Mouse (Mus musculus) forebrain, embryonic 14.5 days (tissue): ENCODE measurements around the gene Rnf41. TPM values are rescaled to one million over a fixed set of nuclear protein-coding genes. Genes with fewer than 3 reads are reported as not detected.

Experiments
- ATAC-seq: fragments of 200-750 bp; cut with Nextera tagmentation; 2 replicates; pipeline ENCODE4 v1.8.0; 2017; ENCODE audit warnings: mild to moderate bottlenecking, moderate library complexity
- DNase-seq: peaks from one replicate; pipeline ENCODE4 v3.0.0-alpha.2; 2015; ENCODE audit warnings: low spot score
- H3K27ac ChIP-seq: fragments of 300-500 bp; sonication (generic); 2 replicates; pipeline ENCODE4 v1.5.1; 2014; ENCODE audit warnings: low read depth, mild to moderate bottlenecking, control low read depth, low read length, moderate library complexity
- H3K27me3 ChIP-seq: fragments of 300-500 bp; sonication (generic); replicated peaks from 2 replicates; pipeline ENCODE4 v1.6.1; 2014; ENCODE audit warnings: low read length, control low read depth, mixed read lengths; ENCODE audit not compliant: control insufficient read depth, insufficient read depth
- H3K36me3 ChIP-seq: fragments of 300-500 bp; sonication (generic); 2 replicates; pipeline ENCODE4 v1.6.1; 2014; ENCODE audit warnings: low read length, control low read depth; ENCODE audit not compliant: control insufficient read depth, insufficient read depth
- H3K4me1 ChIP-seq: fragments of 300-500 bp; sonication (generic); 2 replicates; pipeline ENCODE4 v1.6.1; 2014; ENCODE audit warnings: antibody characterized with exemption, low read length, control low read depth; ENCODE audit not compliant: control insufficient read depth, insufficient read depth
- H3K4me2 ChIP-seq: fragments of 300-500 bp; sonication (generic); 2 replicates; pipeline ENCODE4 v1.6.1; 2014; ENCODE audit warnings: mild to moderate bottlenecking, control low read depth, low read length
- H3K4me3 ChIP-seq: fragments of 300-500 bp; sonication (generic); 2 replicates; pipeline ENCODE4 v1.5.1; 2014; ENCODE audit warnings: low read depth, low read length, control low read depth
- H3K9ac ChIP-seq: fragments of 300-500 bp; sonication (generic); 2 replicates; pipeline ENCODE4 v1.6.1; 2014; ENCODE audit warnings: mild to moderate bottlenecking, low read length, control low read depth, moderate library complexity
- H3K9me3 ChIP-seq: fragments of 300-500 bp; sonication (generic); replicated peaks from 2 replicates; pipeline ENCODE4 v1.6.1; 2016; ENCODE audit warnings: low read length, control low read depth, mixed read lengths; ENCODE audit not compliant: control insufficient read depth
- WGBS: fragments of 180-500 bp; shearing (Covaris S2); extraction: QIAGEN DNeasy Blood & Tissue Kit; methylation state at CpG from one replicate; pipeline ENCODE4 v1.1.7; 2014; 5-methylcytosine and 5-hydroxymethylcytosine counted together
- polyA plus RNA-seq: library from polyadenylated mRNA; unstranded; fragments of >200 nt; fragmentation: Nextera tagmentation; extraction: Ambion mirVana; gene quantifications from 2 replicates; pipeline ENCODE4 v1.2.1, GENCODE M21; 2014

Rnf41 gene
- polyA plus RNA-seq, 1 experiment from 2014 or later: 94.2 TPM

DNA sequence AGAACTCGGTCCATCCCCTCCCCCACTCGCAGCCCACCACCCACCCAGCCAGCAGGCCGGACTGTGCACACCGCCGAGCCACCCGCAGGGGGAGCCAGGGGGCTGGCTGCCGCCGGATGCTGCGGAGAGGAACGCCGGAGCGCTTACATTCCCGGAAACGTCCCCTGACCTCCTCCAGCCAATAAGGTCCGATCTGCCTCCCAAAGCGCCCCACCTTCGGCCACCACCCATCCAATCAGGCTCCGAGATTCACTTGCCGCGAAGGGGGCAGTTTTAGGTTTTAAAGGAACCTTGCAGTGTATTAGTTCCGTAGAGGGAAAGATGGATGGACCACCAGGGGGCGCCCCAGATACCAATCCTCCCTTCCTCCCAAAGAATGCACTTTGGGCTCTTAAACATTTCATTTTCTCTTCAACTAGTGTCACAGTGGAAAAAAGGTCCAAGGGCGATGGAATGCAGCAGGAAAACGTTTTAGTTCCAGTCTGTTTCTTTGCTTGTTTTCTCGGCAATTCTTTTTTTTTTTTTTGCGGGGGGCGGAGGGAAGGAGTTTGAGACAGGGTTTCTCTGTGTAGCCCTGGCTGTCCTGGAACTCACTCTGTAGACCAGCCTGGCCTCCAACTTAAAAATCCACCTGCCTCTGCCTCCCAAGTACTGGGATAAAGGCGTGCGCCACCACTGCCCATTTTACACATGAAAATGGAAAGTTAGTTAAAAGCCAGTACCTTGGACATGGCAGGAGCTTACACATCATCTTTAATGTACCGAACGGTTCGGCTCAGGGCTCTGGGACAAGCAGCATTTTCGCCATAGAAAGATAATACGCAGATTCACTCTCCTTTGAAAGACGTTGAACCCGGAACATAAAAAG, 1.5 kb upstream of the Rnf41 start:
- 6% methylated on average over 36 of the region's 36 CpGs for WGBS
- Histone ChIP-seq H3K4me1 (peaks cover 27% of the 10 kb centered on the region), H3K27ac (peak overlapping the region; percentile 69), H3K27me3 (no peaks in the 10 kb centered on the region), H3K9ac (peak overlapping the region; percentile 75), H3K36me3 (peaks cover 38% of the 10 kb centered on the region), H3K4me3 (peak overlapping the region; percentile 79), H3K9me3 (no peaks in the 10 kb centered on the region), H3K4me2 (peak overlapping the region; percentile 85)
- DNase-seq: peak; percentile 99
- ATAC-seq: peak; percentile 89

DNA sequence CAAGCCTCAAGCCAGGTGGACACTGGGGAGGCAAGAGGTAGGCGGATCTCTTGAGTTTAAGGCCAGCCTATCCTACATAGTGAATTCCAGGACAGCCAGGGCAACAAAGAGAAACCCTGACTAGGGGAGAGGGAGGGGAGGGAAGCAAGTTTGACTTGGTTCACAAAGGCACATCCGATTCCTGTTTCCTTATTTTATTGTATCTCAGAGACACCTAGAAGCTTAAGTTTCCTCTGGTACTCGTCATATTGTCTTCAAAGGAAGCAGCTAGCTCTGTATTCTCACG, 954 bp upstream of the Rnf41 start:
- DNase-seq (no peak), ATAC-seq (no peak)
- Histone ChIP-seq H3K4me2 (peak overlapping the region; percentile 85), H3K27me3 (no peaks in the 10 kb centered on the region), H3K4me1 (peaks cover 27% of the 10 kb centered on the region), H3K4me3 (peak overlapping the region; percentile 79), H3K36me3 (peaks cover 42% of the 10 kb centered on the region), H3K27ac (0 out of 2 replicates have a peak overlapping the region, but pooled peaks have one; percentile 22), H3K9me3 (no peaks in the 10 kb centered on the region), H3K9ac (peak overlapping the region; percentile 64)
- WGBS: 22% methylated on average over 4 of the region's 4 CpGs

DNA sequence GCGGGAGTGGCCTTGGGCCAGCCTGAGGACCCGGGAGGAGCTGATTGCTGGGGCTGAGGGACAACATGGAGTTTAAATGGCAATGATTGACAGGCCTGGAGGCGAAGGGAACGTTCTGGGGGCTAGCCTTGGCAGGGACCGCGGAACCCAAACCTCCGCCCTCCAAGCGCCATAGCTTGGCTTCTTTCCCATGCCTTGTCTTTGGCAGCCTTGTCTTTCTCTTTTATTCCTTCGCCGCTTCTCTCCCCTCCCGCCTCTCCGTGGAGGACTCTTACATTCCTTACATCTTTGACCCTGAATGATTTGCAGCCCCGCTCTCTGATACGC, 561 bp downstream of the Rnf41 start:
- Histone ChIP-seq H3K27me3 (no peaks in the 10 kb centered on the region), H3K36me3 (peaks cover 43% of the 10 kb centered on the region), H3K9me3 (no peaks in the 10 kb centered on the region), H3K4me3 (peak overlapping the region; percentile 79), H3K27ac (peak overlapping the region; percentile 93), H3K9ac (peak overlapping the region; percentile 84), H3K4me2 (peak overlapping the region; percentile 85), H3K4me1 (peaks cover 27% of the 10 kb centered on the region)
- DNase-seq: peak; percentile 70
- no peak for ATAC-seq
- under 1% methylated on average over 14 of the region's 14 CpGs for WGBS

- peak overlapping the region; percentile 93 for H3K27ac ChIP-seq
- peak overlapping the region; percentile 79 for H3K4me3 ChIP-seq
- no peaks in the 10 kb centered on the region for H3K9me3 ChIP-seq
- ATAC-seq: no peak
- H3K4me2 ChIP-seq: peak overlapping the region; percentile 85
- no peak for DNase-seq
- H3K9ac ChIP-seq: peak overlapping the region; percentile 84
- H3K4me1 ChIP-seq: peaks cover 27% of the 10 kb centered on the region
- peaks cover 43% of the 10 kb centered on the region for H3K36me3 ChIP-seq
- WGBS: 45% methylated on average over 1 of the region's 1 CpGs
- no peaks in the 10 kb centered on the region for H3K27me3 ChIP-seq
These were observed 1.1 kb downstream of the Rnf41 start for GRCm38 (mm10) chr10:128412558-128412957.

DNA sequence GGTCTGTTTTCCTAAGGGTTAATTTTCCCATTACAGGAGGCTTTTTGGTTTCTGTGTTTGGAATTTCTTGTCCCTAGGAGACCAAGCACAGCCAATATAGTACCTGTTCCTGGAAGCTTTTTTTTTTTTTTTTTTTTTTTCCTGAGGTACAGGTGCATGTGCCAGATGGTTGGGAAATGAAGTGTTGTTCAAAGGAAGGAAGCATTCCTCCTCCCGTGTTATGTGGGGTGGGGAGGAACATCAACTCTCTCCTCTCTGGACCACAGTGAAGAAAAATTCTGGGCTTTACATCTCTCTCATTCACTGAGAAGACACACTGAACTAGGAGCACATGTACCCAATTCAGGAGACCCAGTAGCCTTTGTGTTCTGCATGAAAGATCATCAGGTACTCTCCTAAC, 1.6 kb downstream of the Rnf41 start:
- Histone ChIP-seq H3K9ac (peak overlapping the region; percentile 84), H3K4me3 (peak overlapping the region; percentile 79; the same call in 1 of the 2 replicates), H3K36me3 (peaks cover 41% of the 10 kb centered on the region), H3K27ac (no peak overlapping the region), H3K4me2 (peak overlapping the region; percentile 85), H3K9me3 (no peaks in the 10 kb centered on the region), H3K27me3 (no peaks in the 10 kb centered on the region), H3K4me1 (peaks cover 27% of the 10 kb centered on the region)
- no peak for DNase-seq
- ATAC-seq: no peak
- WGBS: 29% methylated on average over 1 of the region's 1 CpGs

DNA sequence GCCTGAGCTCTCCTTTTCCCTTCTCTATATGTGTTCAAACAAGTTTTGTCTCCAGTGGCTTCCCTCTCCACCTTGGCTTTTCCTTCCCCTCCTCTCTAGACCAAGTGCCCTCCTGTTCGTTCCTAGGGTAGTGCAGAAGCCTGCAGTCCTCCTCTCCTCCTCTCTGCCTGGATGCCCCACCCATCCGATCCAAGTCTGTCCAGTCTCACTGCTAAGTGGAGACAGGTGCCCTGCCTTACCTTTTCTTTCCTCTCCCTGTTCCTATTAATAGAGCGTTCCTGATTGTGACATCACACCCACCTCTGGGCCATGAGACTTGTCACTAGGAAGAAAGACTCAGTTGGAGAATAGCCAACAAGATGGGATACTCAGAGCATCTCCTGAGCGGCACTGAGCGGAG, 3.4 kb downstream of the Rnf41 start:
- WGBS: 88% methylated on average over 5 of the region's 5 CpGs
- ATAC-seq: no peak
- H3K9ac ChIP-seq: no peak overlapping the region
- H3K4me2 ChIP-seq: no peak overlapping the region
- no peaks in the 10 kb centered on the region for H3K9me3 ChIP-seq
- no peak for DNase-seq
- no peak overlapping the region for H3K27ac ChIP-seq
- peaks cover 21% of the 10 kb centered on the region for H3K4me1 ChIP-seq
- H3K27me3 ChIP-seq: no peaks in the 10 kb centered on the region
- H3K4me3 ChIP-seq: no peak overlapping the region
- peaks cover 54% of the 10 kb centered on the region for H3K36me3 ChIP-seq

DNA sequence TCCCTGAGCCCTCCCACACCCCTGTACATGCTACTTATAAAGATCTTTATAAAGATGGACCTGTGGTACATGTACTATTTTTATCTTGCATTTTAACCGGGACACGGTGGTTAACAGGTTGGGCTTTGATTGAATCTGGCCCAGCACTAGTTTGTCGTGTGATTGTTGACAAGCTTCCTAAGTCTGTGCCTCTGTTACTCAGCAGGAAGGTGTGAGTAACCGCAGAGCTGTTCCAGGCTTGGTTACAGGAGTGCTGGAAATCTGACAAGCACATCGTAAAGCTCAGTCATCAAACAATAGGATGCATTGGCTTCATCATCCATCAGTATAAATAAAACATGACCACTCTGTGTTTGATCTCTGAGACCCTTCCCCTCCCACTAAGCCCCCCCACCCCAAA, 11.0 kb downstream of the Rnf41 start:
- Histone ChIP-seq H3K36me3 (peaks cover 80% of the 10 kb centered on the region), H3K4me2 (no peak overlapping the region), H3K4me3 (no peak overlapping the region), H3K9ac (no peak overlapping the region), H3K27me3 (no peaks in the 10 kb centered on the region), H3K27ac (no peak overlapping the region), H3K9me3 (no peaks in the 10 kb centered on the region), H3K4me1 (no peaks in the 10 kb centered on the region)
- ATAC-seq (no peak), DNase-seq (no peak)
- 93% methylated on average over 5 of the region's 5 CpGs for WGBS

DNA sequence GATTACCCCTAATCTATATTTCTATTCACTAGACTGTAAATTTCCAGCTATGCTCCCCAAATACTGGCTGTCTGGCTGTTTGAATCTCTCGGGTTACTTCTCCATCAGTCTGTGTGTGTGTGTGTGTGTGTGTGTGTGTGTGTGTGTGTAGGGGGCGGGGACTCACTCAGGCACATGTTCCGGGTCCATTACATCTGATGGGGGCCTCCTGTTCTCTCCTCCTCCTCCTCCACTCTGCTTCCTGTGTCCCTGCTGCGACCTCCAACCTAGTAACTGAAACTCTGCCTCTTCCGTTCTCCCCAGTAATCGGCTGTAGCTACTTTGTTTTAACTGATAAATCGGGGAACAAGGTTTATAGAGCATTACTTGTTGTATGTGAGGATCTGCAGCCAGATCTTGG, 13.1 kb downstream of the Rnf41 start:
- ATAC-seq: no peak
- Histone ChIP-seq H3K4me3 (no peak overlapping the region), H3K27ac (no peak overlapping the region), H3K9me3 (no peaks in the 10 kb centered on the region), H3K4me1 (no peaks in the 10 kb centered on the region), H3K27me3 (no peaks in the 10 kb centered on the region), H3K9ac (no peak overlapping the region), H3K36me3 (peaks cover 80% of the 10 kb centered on the region), H3K4me2 (no peak overlapping the region)
- DNase-seq: no peak
- 81% methylated on average over 7 of the region's 7 CpGs for WGBS

DNA sequence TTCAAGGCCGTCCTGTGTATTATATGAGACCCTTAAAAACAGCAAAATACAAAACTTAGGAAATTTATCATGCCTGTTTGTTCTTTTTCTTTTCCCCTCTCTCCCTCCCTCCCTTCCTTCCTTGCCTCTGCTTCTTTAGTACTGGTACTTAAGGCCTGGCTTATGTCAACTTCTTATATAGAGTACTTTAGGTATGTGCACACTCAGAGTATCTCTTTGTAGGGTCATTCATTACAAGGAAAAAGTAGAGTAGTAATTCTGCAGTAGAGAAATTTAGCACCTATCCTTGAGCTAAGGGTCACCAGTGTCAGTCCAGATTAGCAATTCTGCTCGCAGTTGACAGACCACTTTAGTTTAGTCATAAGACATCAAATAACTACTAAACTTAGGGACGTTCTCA, 13.8 kb downstream of the Rnf41 start:
- H3K9me3 ChIP-seq: no peaks in the 10 kb centered on the region
- ATAC-seq: no peak
- H3K27ac ChIP-seq: no peak overlapping the region
- DNase-seq: no peak
- no peak overlapping the region for H3K4me2 ChIP-seq
- no peaks in the 10 kb centered on the region for H3K27me3 ChIP-seq
- H3K4me3 ChIP-seq: no peak overlapping the region
- 94% methylated on average over 3 of the region's 3 CpGs for WGBS
- no peaks in the 10 kb centered on the region for H3K4me1 ChIP-seq
- no peak overlapping the region for H3K9ac ChIP-seq
- H3K36me3 ChIP-seq: peaks cover 83% of the 10 kb centered on the region
